Mouse (Mus musculus) adipocyte (in vitro differentiated cells): ENCODE results near the gene Tmem121.
"Not testable (repeated sequence)": the region's sequence is repeated elsewhere in the genome, so short reads cannot be mapped to it uniquely, and the experiment has no call there.

ENCODE experiments used
- DNase-seq: peaks from one replicate; pipeline ENCODE4 v3.0.0-alpha.2; 2016; ENCODE audit warnings: low spot score

Gene Tmem121

GRCm38 (mm10) chr12:113220447-113220846 is 34.7 kb downstream of the Tmem121 start:
- peak; percentile 79 for DNase-seq

- DNase-seq, result no peak
These were observed 35.6 kb downstream of the Tmem121 start for GRCm38 (mm10) chr12:113221289-113221688.

GRCm38 (mm10) chr12:113222121-113222636 is 36.4 kb downstream of the Tmem121 start:
- peak; percentile 82 for DNase-seq

- peak; percentile 36 for DNase-seq
These were observed 37.0 kb downstream of the Tmem121 start for GRCm38 (mm10) chr12:113222748-113223147.

GRCm38 (mm10) chr12:113224206-113224605 is 38.5 kb downstream of the Tmem121 start:
- DNase-seq, result peak; percentile 36

- DNase-seq, result no peak
These were observed 39.0 kb downstream of the Tmem121 start for GRCm38 (mm10) chr12:113224687-113225091.

GRCm38 (mm10) chr12:113227970-113228593 is 42.4 kb downstream of the Tmem121 start:
- no peak for DNase-seq

- no peak for DNase-seq
These were observed 45.0 kb downstream of the Tmem121 start for GRCm38 (mm10) chr12:113230741-113231140.

GRCm38 (mm10) chr12:113231551-113232263 is 46.0 kb downstream of the Tmem121 start:
- not testable (repeated sequence) for DNase-seq

GRCm38 (mm10) chr12:113232264-113232750 is 46.6 kb downstream of the Tmem121 start:
- not testable (repeated sequence) for DNase-seq
